Mouse (Mus musculus) CD4-positive helper T cell, adult 2 months (primary cell): ENCODE measurements around the gene Strn3.
"Not testable (repeated sequence)": the region's sequence is repeated elsewhere in the genome, so short reads cannot be mapped to it uniquely, and the experiment has no call there.

Experiments used
- DNase-seq: peaks from one replicate; pipeline ENCODE4 v3.0.0-alpha.2; 2012; ENCODE audit warnings: low read depth, missing footprints, low spot score

The Strn3 gene

GRCm38 (mm10) chr12:51693419-51693818 is 1.7 kb upstream of the Strn3 start:
- DNase-seq = no peak

DNA sequence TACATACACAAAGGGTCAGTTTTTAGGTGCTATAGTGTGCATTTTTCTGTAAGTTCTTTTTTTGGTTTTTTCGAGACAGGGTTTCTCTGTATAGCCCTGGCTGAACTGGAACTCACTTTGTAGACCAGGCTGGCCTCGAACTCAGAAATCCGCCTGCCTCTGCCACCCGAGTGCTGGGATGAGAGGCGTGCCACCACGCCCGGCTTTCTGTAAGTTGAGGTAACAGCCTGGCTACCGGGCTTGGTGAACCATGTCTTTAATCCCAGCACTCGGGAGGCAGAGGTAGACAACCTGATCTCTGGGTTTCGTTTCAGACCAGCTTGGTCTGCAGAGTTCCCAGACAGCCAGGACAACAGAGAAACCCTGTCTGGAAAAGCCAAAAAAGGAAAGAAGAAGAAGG is 1.2 kb upstream of the Strn3 start:
- DNase-seq = not testable (repeated sequence)

GRCm38 (mm10) chr12:51690893-51691844 is 528 bp downstream of the Strn3 start, which contains the start of gene Ap4s1:
Gene Ap4s1 (plus strand): TSS chr12:51691033.
- DNase-seq = peak; percentile 85

- no peak for DNase-seq
These were observed 3.2 kb downstream of the Strn3 start for GRCm38 (mm10) chr12:51688546-51688945.

GRCm38 (mm10) chr12:51678844-51679243 is 12.9 kb downstream of the Strn3 start:
- DNase-seq = no peak

DNA sequence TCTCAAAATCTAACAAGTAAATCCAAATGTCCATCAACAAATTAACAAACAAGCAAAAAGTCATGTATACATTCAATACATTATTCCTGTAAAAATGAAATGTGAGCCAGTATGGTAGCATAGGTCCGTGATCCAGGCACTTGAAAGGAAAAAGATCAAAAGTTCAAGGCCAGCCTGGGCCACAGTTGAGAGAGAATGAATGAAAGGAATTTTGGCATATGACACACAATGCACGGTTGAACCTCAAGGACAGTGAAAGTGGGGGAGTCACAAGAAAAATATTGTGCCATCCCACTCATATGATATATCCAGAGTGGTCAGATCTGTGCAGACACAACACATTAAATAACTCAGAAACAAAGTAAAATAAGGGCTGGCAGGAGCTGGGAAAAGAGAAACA is 15.3 kb downstream of the Strn3 start:
- DNase-seq = no peak

DNA sequence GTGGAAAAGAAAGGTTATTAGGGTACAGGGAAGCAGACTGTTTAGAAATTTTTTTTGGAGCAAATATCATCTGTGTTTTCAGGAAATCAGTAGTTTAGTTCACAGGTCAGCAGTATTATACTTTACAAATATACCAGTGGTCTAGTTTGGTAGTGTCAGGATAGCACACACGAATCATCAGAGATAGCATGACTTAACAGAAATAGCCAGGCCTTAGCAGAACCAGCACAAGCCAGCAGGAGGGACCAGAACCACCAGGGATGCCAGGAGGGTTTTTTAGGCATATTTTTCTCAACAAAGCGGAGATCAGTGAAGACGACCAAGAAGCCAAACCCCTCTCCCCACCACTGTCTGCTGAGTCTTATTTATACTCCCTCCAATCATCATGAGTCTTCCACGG is 18.4 kb downstream of the Strn3 start:
- no peak for DNase-seq

- no peak for DNase-seq
These were observed 20.3 kb downstream of the Strn3 start for GRCm38 (mm10) chr12:51671231-51671891.

DNA sequence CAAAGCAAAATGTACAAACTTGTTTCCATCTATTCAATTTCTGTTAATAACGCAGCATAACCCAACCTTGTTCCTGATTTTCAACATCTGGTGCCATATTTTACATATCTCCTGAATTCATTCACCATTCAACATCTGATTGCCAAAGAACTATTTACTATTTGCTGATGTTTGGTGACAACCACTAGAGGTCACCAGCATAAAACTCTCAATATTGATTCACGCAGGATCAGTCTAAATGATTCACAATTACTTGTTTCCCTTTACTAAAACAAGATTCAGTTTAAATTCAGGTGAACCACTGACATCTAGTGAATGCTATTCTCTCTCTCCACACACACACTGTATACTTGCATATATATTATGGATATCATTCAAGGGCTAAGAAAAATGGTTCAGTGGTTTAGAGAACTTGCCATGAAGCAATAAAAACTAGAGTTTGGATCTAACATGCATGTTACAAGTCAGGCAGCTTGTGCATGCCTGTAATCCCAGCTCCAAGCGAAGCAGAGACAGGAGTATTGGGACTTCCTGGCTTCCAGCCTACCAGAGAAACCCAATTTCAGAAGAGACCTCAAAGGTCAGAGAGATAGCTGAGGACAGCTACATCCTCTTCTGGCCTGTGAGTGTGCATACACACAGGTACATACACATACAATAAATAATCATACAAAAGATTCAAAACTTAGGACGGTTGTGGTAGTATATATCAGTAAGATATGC is 24.8 kb downstream of the Strn3 start:
- DNase-seq = peak; percentile 40

- DNase-seq = no peak
These were observed 27.8 kb downstream of the Strn3 start for GRCm38 (mm10) chr12:51663908-51664307.

- no peak for DNase-seq
These were observed 28.7 kb downstream of the Strn3 start for GRCm38 (mm10) chr12:51663011-51663410.

DNA sequence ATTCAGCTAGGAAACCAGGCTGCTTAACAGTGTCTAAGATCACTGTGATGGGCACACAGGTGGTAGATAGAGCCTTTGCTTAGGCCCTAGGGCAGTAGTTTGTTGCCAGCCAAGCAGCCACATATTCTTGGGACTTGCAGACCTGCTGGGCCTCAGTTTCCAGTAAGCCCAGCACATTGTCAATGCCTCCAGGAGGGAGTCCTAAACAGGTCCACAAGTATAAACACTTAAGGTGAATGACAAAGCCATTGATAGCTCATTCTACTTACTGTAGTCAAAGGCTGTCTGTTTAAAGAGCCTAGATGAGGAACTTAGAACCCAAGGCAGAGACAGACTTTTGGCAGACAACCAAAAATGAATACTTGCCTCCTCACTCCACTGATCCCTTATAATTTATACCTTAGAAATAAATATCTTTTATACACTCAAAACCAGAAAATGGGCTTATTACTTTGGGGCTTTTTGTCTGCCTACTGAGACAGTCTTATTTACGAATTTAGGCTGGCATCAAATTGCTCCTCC is 35.7 kb downstream of the Strn3 start:
- DNase-seq = no peak

DNA sequence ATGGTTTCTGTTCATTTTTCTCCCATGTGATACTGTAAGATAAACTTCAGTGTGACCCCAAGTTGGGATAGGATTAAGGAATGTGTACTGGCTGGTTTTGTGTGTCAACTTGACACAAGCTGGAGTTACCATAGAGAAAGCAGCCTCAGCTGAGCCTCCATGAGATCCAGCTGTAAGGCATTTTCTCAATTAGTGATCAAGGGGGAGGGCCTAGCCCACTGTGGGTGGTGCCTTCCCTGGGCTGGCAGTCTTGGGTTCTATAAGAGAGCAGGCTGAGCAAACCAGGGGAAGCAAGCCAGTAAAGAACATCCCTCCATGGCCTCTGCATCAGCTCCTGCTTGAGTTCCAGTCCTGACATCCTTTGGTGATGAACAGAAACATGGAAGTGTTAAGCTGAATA is 42.3 kb downstream of the Strn3 start:
- not testable (repeated sequence) for DNase-seq

DNA sequence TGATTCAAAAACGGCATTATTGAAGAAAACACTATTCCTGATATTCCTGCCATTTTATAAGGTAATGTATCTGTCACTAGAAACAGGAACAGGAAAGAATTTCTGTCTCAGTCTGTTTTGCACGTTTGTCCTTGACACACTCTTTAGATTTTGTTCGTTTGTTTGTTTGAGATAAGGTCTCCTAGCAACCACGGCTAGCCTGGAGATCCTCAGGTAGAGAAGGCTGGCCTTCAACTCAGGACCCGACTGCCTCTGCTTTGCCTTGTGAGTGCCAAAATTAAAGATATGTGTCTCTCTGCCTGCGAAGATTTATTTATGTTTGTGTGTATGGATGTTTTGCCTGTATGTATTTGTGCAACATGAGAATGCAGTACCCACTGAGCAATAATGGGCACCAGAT is 49.8 kb downstream of the Strn3 start:
- DNase-seq = peak; percentile 51

GRCm38 (mm10) chr12:51636689-51637470 is 54.8 kb downstream of the Strn3 start:
- no peak for DNase-seq

DNA sequence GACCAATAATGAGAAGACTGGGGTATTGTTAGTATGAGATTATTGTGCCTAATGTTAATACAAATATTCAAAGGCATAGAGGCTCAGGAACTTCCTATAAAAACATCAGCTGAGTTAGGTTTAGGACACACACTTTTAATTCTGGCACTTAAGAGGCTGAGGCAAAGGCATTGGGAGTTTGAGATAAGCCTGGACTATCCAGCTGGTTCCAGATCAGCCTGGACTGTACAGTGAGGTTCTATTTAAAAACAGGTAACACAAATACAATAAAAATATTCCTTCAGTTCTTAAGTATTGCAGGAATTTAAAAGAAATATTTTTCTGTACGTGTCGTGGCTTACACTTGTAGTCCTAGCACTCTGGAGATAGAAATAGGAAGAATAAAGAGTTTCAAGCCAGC is 55.4 kb downstream of the Strn3 start:
- no peak for DNase-seq

GRCm38 (mm10) chr12:51633481-51633880 is 58.2 kb downstream of the Strn3 start:
- DNase-seq = no peak

GRCm38 (mm10) chr12:51623366-51623694 is 68.4 kb downstream of the Strn3 start:
- DNase-seq = no peak

DNA sequence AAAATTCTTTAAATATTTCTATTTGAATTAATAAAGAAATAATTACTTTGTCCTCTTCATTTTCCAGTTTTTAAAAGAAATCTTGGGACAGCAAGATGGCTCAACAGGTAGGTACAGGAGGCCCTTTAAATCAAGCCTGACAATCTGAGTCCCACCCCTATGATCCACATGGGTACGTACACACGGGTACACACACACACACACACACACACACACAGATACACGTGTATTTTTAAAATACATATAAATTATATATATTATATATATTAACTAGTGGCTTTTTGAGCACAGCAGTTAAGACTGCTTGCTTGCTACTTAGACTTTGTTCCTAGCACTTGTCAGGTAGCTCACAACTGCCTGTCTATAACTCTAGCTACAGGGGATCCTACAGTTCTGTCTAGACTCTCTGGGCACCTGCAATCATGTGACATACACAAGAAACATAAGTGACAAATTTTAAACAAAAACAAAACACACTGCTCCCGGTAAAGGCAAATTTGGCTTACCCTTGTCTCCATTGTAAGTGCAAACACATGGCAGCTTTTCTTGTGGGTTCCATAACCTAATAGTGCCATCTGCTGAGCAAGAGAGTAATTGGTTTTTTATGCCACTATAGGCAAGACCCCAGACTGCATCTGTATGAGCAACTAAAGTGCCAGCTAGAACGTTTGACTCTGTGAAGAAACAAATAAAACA is 68.9 kb downstream of the Strn3 start:
- peak; percentile 18 for DNase-seq

GRCm38 (mm10) chr12:51621161-51621560 is 70.5 kb downstream of the Strn3 start:
- DNase-seq = no peak

DNA sequence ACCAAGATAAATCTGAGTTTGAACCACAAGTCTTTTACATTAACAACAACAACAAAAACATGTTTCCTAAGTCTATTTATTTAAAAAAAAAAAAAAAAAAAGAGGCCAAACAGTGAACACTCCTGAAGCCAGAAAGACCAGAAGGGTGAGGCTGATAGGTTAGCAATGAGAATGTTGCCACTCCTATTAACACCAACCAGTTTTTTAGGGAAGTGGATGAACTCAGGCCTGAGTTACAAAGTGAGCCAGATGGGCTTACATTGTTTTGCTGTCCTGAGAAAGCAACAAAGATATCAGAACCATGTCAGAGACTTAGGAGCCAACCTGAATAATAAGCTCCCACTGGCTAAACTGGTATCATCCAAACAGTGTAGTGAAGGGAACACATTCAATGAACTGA is 71.1 kb downstream of the Strn3 start:
- DNase-seq = no peak
